Mouse (Mus musculus) cortical plate, adult 2 months (tissue): ENCODE measurements around the gene M1ap.

Source experiments
- CTCF ChIP-seq: fragments of 200-500 bp; IDR thresholded peaks from 2 replicates; pipeline ENCODE4 v1.5.1; 2011; ENCODE audit warnings: mild to moderate bottlenecking, control low read depth, low read length; ENCODE audit not compliant: insufficient read depth; ENCODE audit errors: extremely low read depth
- POLR2A ChIP-seq: fragments of 200-500 bp; IDR thresholded peaks from 2 replicates; pipeline ENCODE4 v1.6.1; 2011; ENCODE audit warnings: mild to moderate bottlenecking, low read length, control low read depth; ENCODE audit not compliant: insufficient read depth; ENCODE audit errors: extremely low read depth

GRCm38 (mm10) chr6:82945750-82946149 is 952 bp upstream of the M1ap start:
- 0 out of 2 replicates have a peak, but pooled peaks have one; percentile 21 for TF ChIP-seq CTCF
- TF ChIP-seq POLR2A = no peak
